Mouse (Mus musculus) MEL (cell line): ENCODE data around the gene Kcnc2. TPM values are rescaled to one million over a fixed set of nuclear protein-coding genes. Genes with fewer than 3 reads are reported as not detected.

Experiments
- DNase-seq: peaks from one replicate; pipeline ENCODE4 v3.0.0; 2011; ENCODE audit warnings: low read depth, low spot score
- H3K27ac ChIP-seq: 2 replicates; pipeline ENCODE4 v1.5.1; 2012; ENCODE audit warnings: low read depth, mild to moderate bottlenecking, control low read depth, low read length, moderate library complexity; ENCODE audit not compliant: control insufficient read depth
- H3K27me3 ChIP-seq, 2 experiments: fragments of 150-350 bp in 1 of 2; sonication (generic) in 1 of 2; 2 replicates each; pipeline ENCODE4 v1.6.1; 2012; ENCODE audit warnings: low read length in 2 of 2, mild to moderate bottlenecking in 2 of 2, improper control_type of control experiment in 1 of 2, moderate library complexity in 1 of 2; ENCODE audit not compliant: insufficient read depth in 2 of 2, control insufficient read depth in 1 of 2
- H3K36me3 ChIP-seq, 2 experiments: 2 replicates each; pipeline ENCODE4 v1.6.1; 2012 to 2014; ENCODE audit warnings: low read length in 2 of 2, improper control_type of control experiment in 1 of 2, inconsistent platforms in 1 of 2, mild to moderate bottlenecking in 1 of 2; ENCODE audit not compliant: insufficient read depth in 2 of 2, control insufficient read depth in 1 of 2
- H3K4me1 ChIP-seq, 2 experiments: fragments of 150-350 bp in 1 of 2; sonication (generic) in 1 of 2; 2 replicates each; pipeline ENCODE4 v1.6.1; 2012; ENCODE audit warnings: low read length in 2 of 2, improper control_type of control experiment in 1 of 2, mild to moderate bottlenecking in 1 of 2; ENCODE audit not compliant: insufficient read depth in 2 of 2, control insufficient read depth in 1 of 2
- H3K4me3 ChIP-seq, 2 experiments: fragments of 150-350 bp in 1 of 2; sonication (generic) in 1 of 2; 2 replicates each; pipeline ENCODE4 v1.5.1; 2012; ENCODE audit warnings: low read depth in 2 of 2, low read length in 2 of 2, mild to moderate bottlenecking in 2 of 2, moderate library complexity in 2 of 2, control low read depth in 1 of 2, improper control_type of control experiment in 1 of 2; ENCODE audit not compliant: control insufficient read depth in 1 of 2, insufficient read depth in 1 of 2
- H3K79me2 ChIP-seq: 2 replicates; pipeline ENCODE4 v1.6.1; 2012; ENCODE audit warnings: mild to moderate bottlenecking, low read length, moderate library complexity; ENCODE audit not compliant: control insufficient read depth, poor library complexity, insufficient read depth
- H3K9ac ChIP-seq: 2 replicates; pipeline ENCODE4 v1.6.1; 2012; ENCODE audit warnings: low read depth, mild to moderate bottlenecking, control low read depth, low read length, moderate library complexity; ENCODE audit not compliant: control insufficient read depth, poor library complexity, severe bottlenecking
- H3K9me3 ChIP-seq: fragments of 150-350 bp; sonication (generic); replicated peaks from 2 replicates; pipeline ENCODE4 v1.6.1; 2012; ENCODE audit warnings: mild to moderate bottlenecking, low read length, improper control_type of control experiment, moderate library complexity; ENCODE audit not compliant: insufficient read depth
- CHD2 ChIP-seq: IDR thresholded peaks from 2 replicates; pipeline ENCODE4 v1.6.1; 2011; ENCODE audit warnings: low read length, improper control_type of control experiment
- E2F4 ChIP-seq: IDR thresholded peaks from 2 replicates; pipeline ENCODE4 v1.6.1; 2011; ENCODE audit warnings: low read depth, low read length, improper control_type of control experiment, borderline replicate concordance
- ELF1 ChIP-seq: IDR thresholded peaks from 2 replicates; pipeline ENCODE4 v1.6.1; 2014; ENCODE audit warnings: low read depth, mild to moderate bottlenecking, inconsistent platforms, low read length, improper control_type of control experiment, moderate library complexity
- EP300 ChIP-seq, 2 experiments: IDR thresholded peaks; 2 replicates each; pipeline ENCODE4 v1.6.1; 2011; ENCODE audit warnings: improper control_type of control experiment in 2 of 2, low read length in 2 of 2, low read depth in 1 of 2, mild to moderate bottlenecking in 1 of 2
- GATA1 ChIP-seq: IDR thresholded peaks from 2 replicates; pipeline ENCODE4 v1.6.1; 2011; ENCODE audit warnings: low read depth, low read length, improper control_type of control experiment
- KAT2A ChIP-seq: conservative IDR thresholded peaks from 2 replicates; pipeline ENCODE4 v1.6.1; 2012; ENCODE audit warnings: low read depth, low read length, improper control_type of control experiment, inconsistent platforms
- MAX ChIP-seq: IDR thresholded peaks from 2 replicates; pipeline ENCODE4 v1.6.1; 2011; ENCODE audit warnings: low read length, improper control_type of control experiment
- MAZ ChIP-seq: IDR thresholded peaks from 2 replicates; pipeline ENCODE4 v1.6.1; 2012; ENCODE audit warnings: low read depth, mild to moderate bottlenecking, inconsistent platforms, low read length, improper control_type of control experiment
- MYB ChIP-seq: IDR thresholded peaks from 2 replicates; pipeline ENCODE4 v1.6.1; 2011; ENCODE audit warnings: mild to moderate bottlenecking, low read depth, low read length, improper control_type of control experiment
- NRF1 ChIP-seq: IDR thresholded peaks from 2 replicates; pipeline ENCODE4 v1.6.1; 2014; ENCODE audit warnings: low read depth, mild to moderate bottlenecking, inconsistent platforms, low read length, improper control_type of control experiment, moderate library complexity; ENCODE audit not compliant: poor library complexity, insufficient read depth, severe bottlenecking
- POLR2A ChIP-seq, 2 experiments: IDR thresholded peaks; 2 replicates each; pipeline ENCODE4 v1.6.1; 2011 to 2012; ENCODE audit warnings: low read length in 2 of 2, mild to moderate bottlenecking in 2 of 2, control low read depth in 1 of 2, improper control_type of control experiment in 1 of 2, low read depth in 1 of 2, moderate library complexity in 1 of 2; ENCODE audit not compliant: control insufficient read depth in 1 of 2, insufficient read depth in 1 of 2, poor library complexity in 1 of 2
- POLR2AphosphoS2 ChIP-seq: IDR thresholded peaks from 2 replicates; pipeline ENCODE4 v1.6.1; 2011; ENCODE audit warnings: low read length, improper control_type of control experiment
- POLR2AphosphoS5 ChIP-seq: IDR thresholded peaks from 2 replicates; pipeline ENCODE4 v1.6.1; 2012; ENCODE audit warnings: low read depth, borderline replicate concordance, mild to moderate bottlenecking, inconsistent platforms, low read length, moderate library complexity, mixed read lengths
- SMC3 ChIP-seq: IDR thresholded peaks from 2 replicates; pipeline ENCODE4 v1.6.1; 2011; ENCODE audit warnings: low read depth, low read length, improper control_type of control experiment
- TAL1 ChIP-seq: IDR thresholded peaks from 2 replicates; pipeline ENCODE4 v1.6.1; 2012; ENCODE audit warnings: mild to moderate bottlenecking, inconsistent platforms, low read length, moderate library complexity, mixed read lengths
- USF1 ChIP-seq: IDR thresholded peaks from 2 replicates; pipeline ENCODE4 v1.6.1; 2014; ENCODE audit warnings: low read depth, mild to moderate bottlenecking, inconsistent platforms, low read length, improper control_type of control experiment, moderate library complexity
- USF2 ChIP-seq, 2 experiments: IDR thresholded peaks; 2 replicates each; pipeline ENCODE4 v1.6.1; 2011 to 2012; ENCODE audit warnings: improper control_type of control experiment in 2 of 2, low read length in 2 of 2, borderline replicate concordance in 1 of 2, inconsistent platforms in 1 of 2, low read depth in 1 of 2, mild to moderate bottlenecking in 1 of 2; ENCODE audit not compliant: insufficient read depth in 1 of 2
- ZC3H11A ChIP-seq: IDR thresholded peaks from 2 replicates; pipeline ENCODE4 v1.6.1; 2012; ENCODE audit warnings: low read depth, mild to moderate bottlenecking, inconsistent platforms, low read length, improper control_type of control experiment
- ZKSCAN1 ChIP-seq: IDR thresholded peaks from 2 replicates; pipeline ENCODE4 v1.6.1; 2012; ENCODE audit warnings: low read depth, mild to moderate bottlenecking, inconsistent platforms, low read length, improper control_type of control experiment, moderate library complexity
- ZMIZ1 ChIP-seq: IDR thresholded peaks from 2 replicates; pipeline ENCODE4 v1.6.1; 2012; ENCODE audit warnings: low read depth, mild to moderate bottlenecking, inconsistent platforms, low read length, improper control_type of control experiment, moderate library complexity
- ZNF384 ChIP-seq: IDR thresholded peaks from 2 replicates; pipeline ENCODE4 v1.6.1; 2012; ENCODE audit warnings: low read depth, mild to moderate bottlenecking, inconsistent platforms, low read length, improper control_type of control experiment
- polyA plus RNA-seq, 2 experiments: library from polyadenylated mRNA; stranded (reverse) in 1 of 2; unstranded in 1 of 2; fragments of >175 nt in 1 of 2; fragments of >200 nt in 1 of 2; gene quantifications; 2 replicates each; pipeline versions ENCODE4 v1.2.1 to v1.2.4; 2012; ENCODE audit warnings: low replicate concordance in 2 of 2, low read depth in 1 of 2; ENCODE audit not compliant: insufficient read length in 2 of 2, insufficient read depth in 1 of 2, missing spikeins in 1 of 2
- total RNA-seq: library from RNA; depleted of rRNA; stranded (reverse); fragments of 300-350 nt; gene quantifications from 2 replicates; pipeline ENCODE4 v1.2.3, GENCODE M21; 2012

The Kcnc2 gene
- total and polyA plus RNA-seq, 3 experiments = not detected

GRCm38 (mm10) chr10:112269481-112269880, 1.4 kb upstream of the Kcnc2 start:
- no peak overlapping the region for H3K4me3 ChIP-seq
- no peak for DNase-seq

GRCm38 (mm10) chr10:112269939-112270781, 761 bp upstream of the Kcnc2 start:
- H3K79me2 ChIP-seq = no peaks in the 10 kb centered on the region
- no peaks in the 10 kb centered on the region for H3K9me3 ChIP-seq
- no peak overlapping the region for H3K9ac ChIP-seq
- H3K27me3 ChIP-seq = no peaks in the 10 kb centered on the region
- no peak for DNase-seq
- TF ChIP-seq MAX (no peak), TAL1 (no peak)
- no peaks in the 10 kb centered on the region for H3K36me3 ChIP-seq
- H3K4me3 ChIP-seq = no peak overlapping the region
- no peak overlapping the region for H3K27ac ChIP-seq
- H3K4me1 ChIP-seq = no peaks in the 10 kb centered on the region

More at GRCm38 (mm10) chr10:112269481-112269880, 1.4 kb upstream of the Kcnc2 start:
- H3K79me2 ChIP-seq = no peaks in the 10 kb centered on the region
- H3K27ac ChIP-seq = no peak overlapping the region
- no peaks in the 10 kb centered on the region for H3K36me3 ChIP-seq
- H3K9me3 ChIP-seq = no peaks in the 10 kb centered on the region
- no peaks in the 10 kb centered on the region for H3K27me3 ChIP-seq
- no peak overlapping the region for H3K9ac ChIP-seq
- no peaks in the 10 kb centered on the region for H3K4me1 ChIP-seq
- TF ChIP-seq ZKSCAN1 (no peak), NRF1 (no peak), POLR2AphosphoS5 (no peak), MAZ (no peak), ELF1 (no peak), KAT2A (no peak), SMC3 (no peak), EP300 (IDR thresholded peaks at IDR 0.05; ENCODE audit: low read depth in 1 of 2, low read length in 2 of 2) (no peak), POLR2A (IDR thresholded peaks at IDR 0.05; ENCODE audit: control insufficient read depth in 1 of 2, insufficient read depth in 1 of 2, low read depth in 1 of 2, low read length in 2 of 2, poor library complexity in 1 of 2) (no peak), MAX (no peak), MYB (no peak)

GRCm38 (mm10) chr10:112271803-112272165, 863 bp downstream of the Kcnc2 start:
- no peak overlapping the region for H3K9ac ChIP-seq
- no peak overlapping the region for H3K27ac ChIP-seq
- TF ChIP-seq NRF1 = no peak
- TF ChIP-seq CHD2 = no peak
- TF ChIP-seq TAL1 = no peak
- no peak for TF ChIP-seq USF2 (IDR thresholded peaks at IDR 0.05; ENCODE audit: borderline replicate concordance in 1 of 2, insufficient read depth in 1 of 2, low read depth in 1 of 2, low read length in 2 of 2)
- no peak for TF ChIP-seq ZNF384
- TF ChIP-seq E2F4 = no peak
- no peak for TF ChIP-seq POLR2AphosphoS2
- no peak for TF ChIP-seq ZMIZ1
- TF ChIP-seq GATA1 = no peak
- no peak for TF ChIP-seq ZC3H11A
- no peak for TF ChIP-seq USF1
- H3K79me2 ChIP-seq = no peaks in the 10 kb centered on the region
- H3K36me3 ChIP-seq = no peaks in the 10 kb centered on the region
- no peak overlapping the region for H3K4me3 ChIP-seq
- H3K9me3 ChIP-seq = no peaks in the 10 kb centered on the region
- no peaks in the 10 kb centered on the region for H3K27me3 ChIP-seq
- no peak for DNase-seq
- H3K4me1 ChIP-seq = no peaks in the 10 kb centered on the region
